Mouse (Mus musculus) CD8-positive naive resting alpha-beta T cell, adult 2 months (primary cell): ENCODE results near the gene C1ql3.

Experiments
- DNase-seq, 2 experiments: peaks; one replicate each; pipeline ENCODE4 v3.0.0; 2022; ENCODE audit warnings: low read depth in 2 of 2, low spot score in 2 of 2

Gene C1ql3

DNA sequence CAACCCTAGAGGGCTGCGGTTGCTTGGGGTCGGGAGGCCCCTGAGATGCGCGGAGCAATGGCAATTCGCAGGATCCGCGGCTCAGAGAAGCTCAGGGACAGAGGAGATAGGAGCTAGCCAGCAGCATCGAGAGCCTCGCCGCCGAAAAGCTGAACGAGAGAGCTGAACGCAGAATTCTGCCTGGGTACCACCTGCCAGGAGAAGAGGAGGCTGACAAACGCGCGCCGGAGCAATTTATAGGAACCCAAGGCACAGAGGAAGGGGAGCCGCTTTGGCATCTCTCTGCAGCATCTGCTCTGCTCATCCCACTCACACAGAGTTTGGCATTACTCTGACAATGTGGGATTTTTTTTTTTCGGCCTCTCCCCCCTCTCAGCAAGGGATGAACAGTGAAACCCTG lies at the start of gene C1ql3:
Gene C1ql3, minus strand, starts transcription at position 335 of the 400 bp plus-strand sequence.
- DNase-seq, result no peak

DNA sequence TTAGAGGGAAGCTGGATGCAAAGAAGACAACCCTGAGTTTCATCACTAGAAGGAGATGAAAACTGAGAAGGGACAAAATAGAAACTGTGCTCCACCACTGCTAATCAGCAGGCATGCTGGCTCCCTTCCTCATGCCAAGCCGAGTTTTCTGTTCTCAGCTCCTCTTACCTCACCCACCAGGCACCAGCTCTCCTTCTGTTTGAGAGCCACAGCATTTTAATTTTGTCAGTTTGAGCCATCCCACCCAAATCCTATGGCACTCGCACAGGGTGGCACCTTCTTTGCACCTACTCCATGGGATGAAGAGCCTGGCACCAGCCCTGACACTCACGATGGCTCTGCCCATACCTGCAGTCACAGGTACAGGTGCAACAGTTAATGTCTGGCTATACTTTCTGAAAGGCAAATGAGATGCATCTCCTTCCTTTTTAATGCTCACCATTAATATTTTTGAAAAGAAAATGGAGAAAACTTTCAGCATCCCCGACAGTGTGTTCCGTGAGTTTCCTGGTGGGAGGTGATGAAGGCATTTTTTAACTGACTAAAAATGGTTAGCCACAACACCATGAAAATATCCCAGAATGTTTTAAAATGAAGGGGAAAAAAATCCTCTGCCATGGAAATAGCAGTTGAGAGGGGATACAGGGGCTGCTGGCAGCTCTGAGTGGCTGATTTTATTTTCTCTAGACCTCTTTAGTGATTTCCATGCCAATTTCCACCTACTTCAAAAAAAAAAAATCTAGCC lies 49.0 kb upstream of the C1ql3 start:
- DNase-seq, result no peak

DNA sequence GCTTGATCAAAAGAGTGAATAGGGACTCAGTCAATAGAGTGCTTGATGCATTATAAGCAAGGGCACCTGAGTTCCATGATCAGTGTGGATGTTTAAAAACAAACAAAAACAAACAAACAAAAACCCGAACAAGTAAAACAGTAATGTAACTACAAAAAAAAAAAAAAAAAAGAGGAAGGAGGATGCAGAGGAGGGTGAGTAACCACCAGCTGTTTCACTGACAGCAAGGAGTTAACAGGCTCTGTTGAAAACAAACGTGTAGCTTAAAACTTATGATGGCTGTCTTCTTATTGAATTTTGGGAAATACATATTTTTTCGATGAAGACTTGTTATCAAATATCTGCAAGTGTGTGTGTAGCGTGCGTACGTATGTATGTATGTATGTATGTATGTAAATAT lies 37.0 kb upstream of the C1ql3 start:
- DNase-seq, result no peak

DNA sequence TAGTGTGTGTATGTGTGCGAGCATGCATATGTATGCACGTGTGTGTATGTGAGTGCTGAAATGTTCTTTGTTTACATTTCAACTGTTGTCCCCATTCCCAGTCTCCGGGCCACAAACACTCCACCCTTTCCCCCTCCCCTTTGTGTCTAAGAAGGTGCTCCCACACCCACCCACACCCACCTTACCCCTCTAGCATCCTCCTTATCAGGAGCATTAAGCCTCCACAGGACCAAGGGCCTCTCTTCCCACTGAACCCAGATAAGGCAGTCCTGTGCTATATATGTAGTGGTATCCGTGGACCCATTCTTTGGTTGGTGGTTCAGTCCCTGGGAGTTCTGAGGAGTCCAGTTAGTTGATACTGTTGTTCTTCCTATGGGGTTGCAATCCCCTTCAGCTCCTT lies 32.9 kb upstream of the C1ql3 start:
- DNase-seq, result no peak

DNA sequence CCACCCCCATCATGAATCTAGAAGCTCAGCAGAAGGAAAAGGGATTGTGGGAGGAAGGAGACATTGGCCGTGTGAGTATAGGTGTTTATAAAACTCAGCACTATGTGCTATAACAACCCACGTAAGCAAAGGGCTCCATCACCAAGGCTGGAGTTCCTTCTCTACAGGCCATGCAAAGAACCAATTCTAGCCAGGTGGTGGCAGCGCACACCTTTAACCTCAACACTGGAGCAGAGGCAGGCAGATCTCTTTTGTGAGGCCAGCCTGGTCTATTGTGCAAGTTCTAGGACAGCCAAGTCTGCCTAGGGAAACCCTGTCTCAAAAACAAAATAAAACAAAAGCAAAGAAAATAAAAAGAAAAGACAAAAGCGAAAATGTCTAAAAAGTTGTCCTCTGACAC lies 28.2 kb upstream of the C1ql3 start:
- DNase-seq, result no peak

DNA sequence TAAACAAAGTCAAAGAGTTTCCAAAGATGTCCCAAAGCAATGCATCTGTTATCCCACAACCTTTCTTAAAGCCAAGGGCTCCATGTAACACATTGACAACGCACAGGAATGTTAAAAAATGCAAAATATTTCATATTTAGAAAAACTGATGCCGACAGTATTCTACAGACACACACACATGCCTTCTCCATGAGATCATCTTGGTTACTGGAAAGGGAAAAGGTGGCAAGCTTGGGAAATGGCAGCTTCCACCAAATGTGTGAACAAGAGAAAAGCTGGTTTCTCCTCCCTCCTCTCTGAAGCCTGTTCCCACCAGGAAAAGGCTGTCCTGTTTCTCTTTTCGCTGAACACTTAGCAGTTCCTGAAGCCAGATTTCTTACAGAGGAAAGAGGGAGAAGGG lies 27.2 kb upstream of the C1ql3 start:
- no peak for DNase-seq

DNA sequence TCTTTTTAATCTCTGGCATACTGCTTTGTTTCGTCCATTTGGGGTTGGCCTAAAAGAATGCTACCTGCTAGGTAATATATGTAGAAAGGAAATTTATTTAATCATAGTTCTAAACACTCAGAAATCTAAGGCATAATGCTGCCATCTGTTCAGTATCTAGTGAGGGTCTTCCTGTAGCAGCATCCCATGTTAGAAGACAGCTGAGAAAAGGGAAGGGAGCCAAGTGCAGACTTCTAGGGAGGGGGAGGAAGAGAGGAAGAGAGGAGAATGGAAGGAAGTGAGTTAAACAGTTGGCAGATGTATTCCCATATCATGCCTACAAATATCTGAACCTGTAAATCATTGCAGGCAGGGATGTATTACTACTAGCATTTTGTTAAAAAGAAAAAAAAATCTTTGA lies 7.3 kb upstream of the C1ql3 start:
- DNase-seq, result no peak

DNA sequence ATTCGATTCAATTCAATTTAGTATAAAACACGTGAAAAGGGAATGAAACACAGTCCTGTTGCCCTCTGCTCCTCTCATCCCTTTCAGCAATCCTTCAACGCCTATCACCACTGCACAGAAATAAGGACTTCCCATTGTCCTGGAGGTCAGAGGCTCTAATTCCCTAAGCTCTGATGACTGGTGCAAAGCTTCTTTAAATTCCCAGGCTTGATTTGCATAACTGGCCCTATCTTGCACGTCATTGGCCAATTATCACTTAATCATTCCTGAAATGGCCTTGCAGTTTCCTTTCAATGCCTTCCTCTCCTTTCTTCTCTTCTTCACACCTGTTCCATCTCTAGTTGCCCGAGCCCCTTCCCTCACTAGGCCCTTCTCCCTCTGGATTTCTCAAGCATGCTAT lies 6.8 kb upstream of the C1ql3 start:
- DNase-seq, result no peak

DNA sequence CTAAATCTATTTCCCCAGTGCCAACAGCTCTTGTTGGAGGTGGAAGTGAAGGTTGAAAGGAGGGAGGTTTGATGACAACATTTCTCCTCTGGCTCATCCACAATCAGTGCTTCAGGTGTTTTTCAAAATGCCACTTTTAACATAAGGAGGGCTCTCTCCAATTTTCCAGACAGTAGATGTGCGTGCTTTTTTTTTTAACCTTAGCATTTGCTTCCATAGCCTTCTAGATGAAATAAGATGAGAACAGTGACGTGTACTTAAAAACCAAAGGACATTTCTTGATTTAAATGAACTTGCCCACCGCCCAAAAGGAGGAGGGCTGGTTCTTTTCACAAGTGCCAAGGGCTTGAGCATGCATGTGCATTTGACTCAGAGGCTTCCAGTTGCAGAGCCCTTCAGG lies 367 bp upstream of the C1ql3 start:
- DNase-seq, result no peak

DNA sequence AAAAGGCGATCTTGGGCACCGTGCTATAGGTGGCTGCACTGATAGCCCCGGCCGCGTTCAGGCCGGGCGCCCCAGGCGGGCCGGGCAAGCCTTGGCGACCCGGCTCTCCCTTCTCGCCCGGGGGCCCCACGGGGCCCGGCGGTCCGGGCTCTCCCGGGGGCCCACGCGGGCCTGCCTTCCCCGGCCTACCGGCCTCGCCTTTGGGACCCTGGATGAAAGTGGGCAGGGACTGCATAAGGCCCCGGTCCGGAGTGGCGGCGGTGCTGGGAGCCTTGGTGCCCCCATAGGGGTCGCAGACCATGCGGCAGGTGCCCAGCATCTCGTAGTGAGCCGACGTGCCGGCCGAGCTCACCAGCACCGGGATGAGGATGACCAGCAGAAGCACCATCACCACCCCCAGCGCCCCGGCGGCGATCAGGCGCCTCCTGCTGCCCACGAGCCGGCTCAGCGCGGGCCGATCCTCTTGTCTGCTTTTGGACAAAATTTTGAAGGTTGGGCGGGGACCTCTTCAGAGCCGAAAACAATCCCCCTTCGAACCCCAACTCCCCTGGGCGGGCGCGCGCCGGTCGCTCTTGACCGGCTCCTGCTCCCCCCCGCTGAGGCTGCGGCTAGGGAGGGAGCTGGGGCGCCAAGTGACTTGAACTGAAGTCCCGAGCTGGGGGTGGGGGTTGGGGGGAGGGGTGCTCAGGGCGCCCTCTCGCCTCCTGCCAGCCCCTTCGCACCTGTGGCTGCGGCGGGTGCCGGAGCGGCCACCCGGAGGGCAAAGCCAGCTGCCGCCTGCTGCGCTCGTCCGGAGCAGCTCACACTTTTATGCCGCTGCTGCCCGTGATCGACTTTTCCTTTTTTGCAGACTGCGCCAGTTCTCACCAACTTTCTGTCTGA lies 905 bp downstream of the C1ql3 start:
- DNase-seq, result no peak

DNA sequence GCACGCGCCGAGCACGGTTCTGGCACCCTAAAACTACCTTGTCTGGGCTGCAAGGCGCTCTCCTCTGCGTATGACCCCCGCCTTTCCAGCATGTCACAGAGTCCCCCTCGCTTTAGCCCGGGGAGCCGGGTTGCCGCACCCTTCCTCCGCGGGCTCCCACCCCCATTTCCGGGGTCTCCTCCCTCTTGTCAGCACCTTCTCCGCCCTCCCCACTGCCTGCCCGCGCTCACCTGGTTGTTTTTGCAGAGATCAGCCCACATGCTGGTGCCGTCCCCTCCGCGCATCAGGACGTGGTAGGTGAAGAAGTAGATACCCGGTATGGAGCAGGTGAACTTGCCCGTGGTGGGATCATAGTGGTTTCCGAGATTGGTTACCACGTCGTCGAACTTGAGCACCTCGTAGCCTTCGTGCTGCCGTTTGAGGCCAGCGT lies 1.6 kb downstream of the C1ql3 start:
- peak; percentile 8 to 9 for DNase-seq

DNA sequence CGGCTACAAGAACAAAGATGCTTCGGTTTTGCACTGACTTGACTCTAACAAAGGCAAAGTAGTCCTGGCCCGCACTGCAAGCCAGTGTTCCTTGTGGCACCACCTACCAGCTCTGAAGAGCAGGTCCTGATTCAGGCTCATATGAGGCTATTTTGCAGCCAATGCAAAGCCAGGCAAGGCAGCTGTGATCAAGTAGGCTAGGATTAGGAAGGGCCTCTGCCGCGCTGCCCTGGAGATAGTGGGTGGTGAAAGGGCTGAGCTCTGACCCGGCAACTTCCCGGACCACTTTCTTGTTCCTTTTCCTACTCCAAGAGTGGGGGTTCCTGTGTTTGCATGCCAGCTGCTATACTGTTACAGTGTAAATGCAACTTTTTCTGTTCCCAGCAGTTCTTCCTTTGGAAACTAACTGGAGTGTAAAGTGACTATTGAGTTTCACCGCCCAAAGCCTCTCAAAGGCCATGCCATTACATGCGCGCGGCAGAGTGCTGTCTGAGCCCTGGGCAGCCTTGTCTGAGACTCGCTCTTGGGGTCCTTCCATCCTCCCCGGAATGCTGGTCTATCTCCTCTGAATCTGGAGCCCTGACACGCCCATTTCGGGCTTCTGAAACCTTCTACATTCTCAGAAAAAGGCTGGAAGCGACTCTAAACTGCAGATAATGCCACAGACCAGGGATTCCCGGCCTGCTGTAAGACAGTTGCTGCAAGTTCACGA lies 2.2 kb downstream of the C1ql3 start:
- no peak for DNase-seq

DNA sequence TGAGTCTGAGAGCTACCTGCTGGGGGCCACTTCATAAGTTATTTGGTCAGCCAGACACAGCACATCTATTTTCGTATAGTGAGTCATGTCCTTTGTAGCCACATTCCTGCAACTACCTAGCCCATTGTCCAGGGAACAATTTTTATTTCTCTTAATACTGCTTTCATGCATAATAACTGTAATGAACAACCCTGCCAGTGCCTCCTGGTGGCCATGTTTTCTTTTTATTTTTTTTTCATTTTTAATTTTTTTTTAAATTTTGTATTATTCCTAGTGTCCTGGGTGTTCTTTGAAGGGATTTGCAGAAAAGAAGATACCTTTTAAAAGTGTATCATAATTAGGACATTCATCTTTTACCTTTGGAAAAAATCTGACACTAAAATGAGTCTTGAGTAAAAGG lies 3.2 kb downstream of the C1ql3 start:
- no peak for DNase-seq

DNA sequence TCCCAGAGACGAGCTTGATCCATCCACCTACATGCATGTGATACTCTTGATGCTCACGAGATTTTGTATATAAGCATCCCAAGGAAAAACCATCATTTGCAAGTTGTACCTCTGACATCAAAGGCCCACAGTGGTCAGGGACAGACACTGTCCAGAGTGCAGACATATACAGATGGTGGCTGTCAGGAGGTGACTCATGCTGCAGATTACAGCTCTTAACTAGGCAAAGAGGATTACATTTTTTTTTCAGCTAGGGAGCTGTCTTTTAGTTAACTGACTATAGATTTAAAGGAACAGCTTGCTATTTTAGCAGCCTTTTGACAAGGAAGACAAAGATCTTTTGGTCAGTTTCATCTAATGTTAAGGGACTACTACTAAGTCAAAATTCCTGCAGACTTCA lies 11.6 kb downstream of the C1ql3 start:
- no peak for DNase-seq

DNA sequence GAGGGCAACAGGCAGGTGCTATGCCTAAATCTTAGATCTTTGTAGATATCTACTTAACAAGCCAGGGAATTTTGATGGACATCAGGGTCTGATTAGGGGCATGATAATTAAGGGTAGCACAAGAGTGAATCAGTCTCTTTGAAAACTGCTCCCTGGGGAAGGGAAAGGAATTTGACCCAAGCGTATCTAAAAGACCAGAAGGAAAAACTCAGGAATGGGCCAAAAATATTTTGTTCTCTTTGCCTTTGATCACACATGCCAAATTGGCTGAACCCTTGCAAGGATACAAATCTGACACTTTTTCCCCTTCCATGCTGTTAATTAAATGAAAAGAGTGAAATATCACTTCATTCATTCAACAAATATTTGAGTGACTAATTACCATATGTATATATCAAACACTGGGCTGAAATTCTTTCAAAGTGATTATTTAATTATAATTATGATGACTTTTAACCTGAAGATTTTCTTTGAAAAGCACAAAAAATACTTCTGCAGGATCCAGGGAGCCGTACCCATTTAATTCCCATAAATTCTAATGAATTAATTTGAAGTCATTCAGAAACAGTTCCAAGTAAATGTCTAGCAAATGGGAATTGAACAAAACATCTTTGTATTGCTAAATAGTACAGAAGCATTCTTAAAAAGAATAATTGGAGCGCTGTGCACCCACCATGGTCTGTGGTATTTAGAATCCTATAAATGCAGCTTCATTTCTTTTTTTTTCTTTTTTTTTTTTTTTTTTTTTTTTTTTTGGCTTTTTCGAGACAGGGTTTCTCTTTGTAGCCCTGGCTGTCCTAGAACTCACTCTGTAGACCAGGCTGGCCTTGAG lies 26.5 kb downstream of the C1ql3 start:
- DNase-seq, result no peak

DNA sequence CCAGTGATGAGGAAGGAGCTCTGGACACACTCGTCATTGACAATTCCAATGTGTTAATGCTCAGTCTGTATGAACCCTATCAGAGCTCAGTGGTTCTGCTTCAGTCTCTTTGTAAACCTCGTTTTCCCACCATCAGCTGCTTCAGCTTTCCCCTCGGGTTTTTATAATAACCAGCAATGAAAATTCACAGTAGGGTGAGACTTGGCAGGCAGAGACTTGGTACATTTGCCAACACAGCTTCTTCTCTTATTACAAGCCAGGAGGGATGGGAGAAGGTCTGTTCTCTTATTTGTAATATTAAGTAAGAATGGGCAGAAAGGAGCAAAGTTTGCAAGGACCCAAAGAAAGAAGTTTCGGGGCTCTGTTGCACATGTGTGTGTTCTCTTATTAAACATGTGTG lies 32.8 kb downstream of the C1ql3 start:
- no peak for DNase-seq

DNA sequence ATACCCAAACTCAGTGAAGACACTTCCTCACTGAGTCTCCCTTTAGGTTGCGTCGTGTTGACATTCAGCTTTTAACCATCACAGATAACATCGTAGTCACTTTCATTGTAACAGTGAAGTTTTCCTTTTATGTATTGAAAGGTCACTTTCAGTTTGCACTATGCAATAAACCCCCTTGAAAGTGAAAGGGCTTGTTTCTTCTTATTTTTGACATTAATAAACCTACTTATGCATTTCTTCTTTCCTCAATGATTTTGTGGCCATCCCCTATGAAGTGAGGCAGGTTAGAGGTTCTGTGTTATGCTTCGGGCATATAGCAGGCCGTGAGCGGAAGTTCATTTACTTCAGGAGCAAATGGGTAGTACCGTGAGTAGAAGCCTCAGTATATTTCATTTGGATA lies 34.2 kb downstream of the C1ql3 start:
- no peak for DNase-seq

DNA sequence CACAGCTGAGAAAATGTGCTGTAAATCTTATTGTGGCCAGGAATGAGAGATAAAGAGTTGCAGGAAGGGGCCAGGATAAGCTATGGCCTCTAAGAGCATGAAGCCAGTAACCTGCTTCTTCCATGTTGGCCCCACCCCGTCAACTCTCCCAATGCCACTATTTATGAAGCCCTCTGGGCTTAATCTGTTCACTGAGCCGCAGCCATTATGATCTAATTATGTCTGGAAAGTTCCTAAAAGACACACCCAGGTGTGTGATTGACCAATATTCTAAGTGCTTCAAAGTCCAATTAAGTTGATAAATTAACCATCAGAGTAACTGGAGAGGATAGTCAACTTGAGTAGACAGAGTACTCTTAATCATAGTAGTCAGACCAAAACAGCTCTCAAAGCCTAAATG lies 37.9 kb downstream of the C1ql3 start:
- no peak for DNase-seq

DNA sequence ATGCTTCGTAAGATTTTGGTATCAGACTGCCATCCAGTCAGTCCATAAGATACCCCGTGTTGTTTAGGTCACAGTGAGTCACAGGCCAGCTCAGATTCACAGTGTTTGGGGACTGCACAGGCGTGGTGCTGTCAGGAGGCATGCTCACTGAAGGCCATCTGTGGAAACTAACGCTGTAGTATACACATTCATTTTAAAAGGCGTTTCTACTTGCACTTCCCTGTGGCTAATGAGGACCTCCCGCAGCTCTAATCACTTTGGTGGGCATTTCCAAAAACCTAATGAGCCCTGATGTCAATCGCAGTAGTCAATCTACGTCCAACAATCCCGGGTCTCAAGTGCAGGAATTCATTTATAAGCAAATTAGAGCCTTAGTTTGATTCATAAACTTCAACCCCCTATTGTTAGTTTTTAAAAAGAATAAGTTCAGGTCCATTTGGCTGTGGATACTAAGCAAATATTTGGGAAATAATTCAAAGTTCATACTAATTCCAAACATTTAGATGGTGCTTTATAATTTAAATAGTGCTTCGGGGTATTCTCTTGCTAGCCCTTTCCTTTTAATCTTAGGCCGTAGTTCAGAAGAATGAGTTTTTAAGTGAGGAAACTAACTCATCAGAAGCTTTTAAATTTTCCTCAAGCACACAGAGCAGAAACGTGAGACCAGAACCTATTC lies 41.4 kb downstream of the C1ql3 start:
- no peak for DNase-seq

DNA sequence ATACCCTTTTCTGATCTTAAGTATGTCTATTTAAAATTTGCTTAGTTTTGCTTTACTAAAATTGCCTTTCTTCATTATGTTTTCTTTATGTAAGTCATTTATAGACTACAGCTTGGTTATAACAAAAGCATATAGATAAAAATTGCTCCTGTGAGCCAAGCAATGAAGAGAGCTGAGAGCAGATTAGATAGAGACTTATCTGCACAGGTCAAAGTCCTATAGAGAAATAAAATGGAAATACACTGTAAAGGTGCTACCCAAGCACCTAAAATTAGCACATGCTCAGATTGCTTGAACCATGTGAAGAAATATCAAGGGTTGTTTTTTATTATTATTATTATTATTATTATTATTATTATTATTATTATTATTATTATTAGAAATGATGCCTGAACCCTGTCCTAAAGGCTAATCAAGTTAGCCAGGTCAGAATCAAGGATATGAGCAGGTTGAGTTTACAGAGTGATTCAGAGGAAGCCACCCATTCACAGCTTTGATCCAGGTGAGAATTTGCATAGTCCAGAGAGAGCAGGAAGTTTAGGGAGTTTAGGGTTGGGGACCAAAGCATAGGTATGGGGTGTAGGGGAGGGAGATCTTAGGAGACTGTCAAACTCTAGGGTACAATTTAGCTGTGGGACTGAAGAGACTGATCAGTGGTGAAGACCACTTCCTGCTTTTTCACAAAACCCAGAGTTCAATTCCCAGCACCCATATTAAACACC lies 54.7 kb downstream of the C1ql3 start:
- no peak for DNase-seq
